Mouse (Mus musculus): Measurements from ENCODE around the gene Slc4a4.

- TF ChIP-seq CTCF (IDR thresholded peaks at IDR 0.05; ENCODE audit: control insufficient read depth, insufficient read depth, low read length): no peak
- TF ChIP-seq POLR2A (IDR thresholded peaks at IDR 0.05; ENCODE audit: borderline replicate concordance, control insufficient read depth, low read depth, low read length): no peak
Measured at GRCm38 (mm10) chr5:88976428-88976827, 89.8 kb downstream of the Slc4a4 start.
